Mouse (Mus musculus) liver, postnatal 0 days (tissue): ENCODE measurements at regions not wholly inside any gene's neighbourhood (a gene's known extent, or its start where the extent isn't known, plus 50 kb on each side); places are given as distances from the start of the nearest gene placed in this dataset.

ENCODE experiments used
- CTCF ChIP-seq: sonication (generic); IDR thresholded peaks from 2 replicates; pipeline ENCODE4 v1.5.1; 2016; ENCODE audit warnings: antibody characterized with exemption, low read depth
- EP300 ChIP-seq: IDR thresholded peaks from 2 replicates; pipeline ENCODE4 v1.6.1; 2016; ENCODE audit warnings: antibody characterized with exemption, low read depth, mild to moderate bottlenecking

- TF ChIP-seq CTCF (no peak), EP300 (no peak)
These were observed 71.5 kb upstream of the Bet1 start for GRCm38 (mm10) chr6:4158293-4158692.
